Mouse (Mus musculus): ENCODE measurements around the gene Nnat. TPM values are rescaled to one million over a fixed set of nuclear protein-coding genes. Genes with fewer than 3 reads are reported as not detected.

Nnat gene
- polyA plus RNA-seq, 1 experiment from 2014 or later: 592 TPM

DNA sequence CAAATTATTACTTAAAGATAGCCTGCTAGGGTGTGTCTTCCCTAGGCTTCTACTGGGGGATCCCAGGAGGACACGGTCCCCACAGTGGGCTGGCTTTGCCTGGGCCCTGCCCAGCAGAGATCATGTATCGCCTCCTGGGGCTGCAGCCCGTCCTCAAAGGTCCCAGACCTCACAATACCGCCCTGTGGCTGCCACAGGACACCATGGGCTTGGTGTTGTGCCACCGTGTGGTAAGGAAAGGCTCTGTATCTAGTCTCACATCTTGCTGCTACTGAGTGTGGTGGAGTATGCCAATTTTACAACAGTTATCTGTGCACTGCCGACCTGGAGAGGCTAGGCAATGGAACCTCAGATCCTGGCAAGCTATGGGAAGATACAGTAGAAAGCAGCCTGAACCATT, 1.4 kb upstream of the Nnat start:
- peaks cover 27% of the 10 kb centered on the region for H3K9me3 ChIP-seq
- 56% methylated on average over 6 of the region's 6 CpGs for WGBS
- no peak for DNase-seq (ENCODE audit: low spot score)

DNA sequence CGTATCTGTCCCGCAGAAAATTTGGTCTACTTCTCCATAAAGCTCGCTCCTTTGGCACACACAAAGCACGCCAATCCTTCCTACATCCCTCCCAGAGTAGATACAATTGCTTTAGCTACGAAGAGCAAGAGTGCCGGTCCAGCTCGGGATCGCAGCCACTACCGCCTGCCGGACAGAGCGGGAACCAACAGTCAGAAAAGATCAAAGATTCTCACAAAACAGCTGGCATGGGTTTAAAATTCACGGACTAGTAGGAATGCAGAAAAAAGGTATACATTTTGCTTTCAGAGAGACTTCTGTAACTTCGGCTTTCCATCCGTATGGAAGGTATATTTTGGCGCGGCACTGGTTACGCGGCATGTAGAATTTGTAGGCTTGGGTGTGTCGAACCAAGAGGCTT, 438 bp upstream of the Nnat start:
- peaks cover 27% of the 10 kb centered on the region for H3K9me3 ChIP-seq
- H3K4me3 ChIP-seq: peak overlapping the region; percentile 58
- H3K27me3 ChIP-seq (ENCODE audit: insufficient read depth, poor library complexity, severe bottlenecking): no peaks in the 10 kb centered on the region
- WGBS: 48% methylated on average over 19 of the region's 19 CpGs
- peaks cover 42% of the 10 kb centered on the region for H3K4me1 ChIP-seq
- peak; percentile 76 for DNase-seq (ENCODE audit: low spot score)
- H3K36me3 ChIP-seq: peaks cover 79% of the 10 kb centered on the region
- H3K27ac ChIP-seq: 0 out of 2 replicates have a peak overlapping the region, but pooled peaks have one; percentile 69

More for the DNA sequence above, 1.4 kb upstream of the Nnat start:
- H3K27ac ChIP-seq: no peak overlapping the region
- no peak overlapping the region for H3K4me3 ChIP-seq
- H3K27me3 ChIP-seq (ENCODE audit: insufficient read depth, poor library complexity, severe bottlenecking): no peaks in the 10 kb centered on the region
- peaks cover 51% of the 10 kb centered on the region for H3K4me1 ChIP-seq
- H3K36me3 ChIP-seq: peaks cover 71% of the 10 kb centered on the region

DNA sequence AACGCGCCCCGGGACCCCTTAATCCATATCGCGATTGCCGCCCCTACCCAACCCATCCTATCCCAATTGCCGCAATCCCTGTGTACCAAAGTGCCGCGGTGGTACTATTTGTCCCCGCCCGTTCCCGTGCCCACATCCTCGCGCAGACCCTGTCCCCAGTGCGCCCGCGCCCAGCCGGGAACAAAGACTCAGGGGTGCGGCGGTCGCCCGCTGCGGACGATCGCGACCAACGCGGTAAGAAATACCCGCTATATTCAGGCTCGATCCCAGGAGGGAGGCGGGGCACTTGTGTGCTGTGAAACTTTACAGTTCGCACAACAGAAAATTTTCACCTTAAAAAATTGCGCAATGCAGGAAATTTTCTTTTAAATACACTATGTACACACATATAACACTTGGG, 424 bp downstream of the Nnat start:
- peaks cover 42% of the 10 kb centered on the region for H3K4me1 ChIP-seq
- H3K27me3 ChIP-seq (ENCODE audit: insufficient read depth, poor library complexity, severe bottlenecking): no peaks in the 10 kb centered on the region
- peaks cover 79% of the 10 kb centered on the region for H3K36me3 ChIP-seq
- WGBS: 50% methylated on average over 33 of the region's 33 CpGs
- H3K27ac ChIP-seq: peak overlapping the region; percentile 69
- H3K4me3 ChIP-seq: peak overlapping the region; percentile 58
- H3K9me3 ChIP-seq: peaks cover 27% of the 10 kb centered on the region
- DNase-seq (ENCODE audit: low spot score): no peak

DNA sequence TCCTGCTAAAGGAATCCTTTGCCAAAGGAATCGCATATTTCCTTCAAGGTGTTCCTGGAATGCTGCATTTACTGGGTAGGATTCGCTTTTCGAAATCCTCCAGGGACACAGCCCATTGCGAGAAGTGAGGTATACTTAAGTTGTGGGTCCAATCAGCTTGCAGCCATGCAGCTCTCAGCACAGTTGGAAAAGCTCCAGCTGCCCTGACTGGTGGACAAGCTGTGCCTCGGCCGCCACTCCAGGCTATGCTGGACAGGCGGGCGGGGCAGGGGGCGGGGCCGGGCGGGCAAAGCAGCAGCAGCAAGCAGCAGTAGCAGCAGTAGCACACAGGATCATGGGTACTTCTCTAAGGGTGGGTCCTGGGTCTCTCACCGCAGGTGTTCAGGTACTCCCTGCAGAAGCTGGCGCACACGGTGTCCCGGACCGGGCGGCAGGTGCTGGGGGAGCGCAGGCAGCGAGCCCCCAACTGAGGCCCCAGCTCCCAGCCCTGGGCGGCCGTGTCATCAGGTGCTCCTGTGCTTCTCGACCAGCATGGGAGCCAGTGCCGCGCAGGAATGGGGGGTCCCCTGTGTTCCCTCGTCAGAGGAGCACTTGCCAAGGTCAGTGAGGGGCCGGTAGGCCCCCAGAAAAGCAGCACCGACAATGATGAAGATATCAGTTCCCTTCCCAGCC, 1.4 kb downstream of the Nnat start:
- 52% methylated on average over 27 of the region's 27 CpGs for WGBS
- peak; percentile 95 for DNase-seq (ENCODE audit: low spot score)
- H3K9me3 ChIP-seq: peaks cover 27% of the 10 kb centered on the region
- no peaks in the 10 kb centered on the region for H3K27me3 ChIP-seq (ENCODE audit: insufficient read depth, poor library complexity, severe bottlenecking)
- H3K4me3 ChIP-seq: peak overlapping the region; percentile 58
- no peak overlapping the region; the same call in 1 of the 2 replicates for H3K27ac ChIP-seq
- H3K36me3 ChIP-seq: peaks cover 75% of the 10 kb centered on the region
- peaks cover 34% of the 10 kb centered on the region for H3K4me1 ChIP-seq

DNA sequence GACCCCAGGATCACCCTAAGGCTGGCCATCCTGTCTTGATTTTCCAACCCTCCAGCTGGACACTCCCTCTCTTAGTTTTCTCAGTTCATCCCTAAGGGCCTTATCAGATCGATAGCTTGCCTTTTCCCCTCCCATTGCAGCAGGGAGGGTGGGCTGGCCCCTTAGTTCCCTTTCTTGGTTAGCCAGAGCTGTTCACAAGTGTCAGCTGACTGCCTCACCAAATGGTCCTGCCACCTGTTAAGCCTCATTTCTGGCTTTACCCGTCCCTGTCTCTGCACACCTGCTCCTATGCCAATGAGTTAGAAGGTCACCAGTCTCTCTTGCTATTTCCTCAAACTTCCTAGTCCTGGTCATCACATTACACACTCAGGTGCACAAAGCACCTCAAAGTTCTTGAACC, 3.2 kb downstream of the Nnat start:
- no peak for DNase-seq (ENCODE audit: low spot score)
- Histone ChIP-seq H3K27me3 (ENCODE audit: insufficient read depth, poor library complexity, severe bottlenecking) (no peaks in the 10 kb centered on the region), H3K4me3 (no peak overlapping the region), H3K4me1 (peaks cover 32% of the 10 kb centered on the region), H3K27ac (no peak overlapping the region), H3K36me3 (peaks cover 58% of the 10 kb centered on the region), H3K9me3 (peaks cover 24% of the 10 kb centered on the region)
- 57% methylated on average over 2 of the region's 2 CpGs for WGBS

DNA sequence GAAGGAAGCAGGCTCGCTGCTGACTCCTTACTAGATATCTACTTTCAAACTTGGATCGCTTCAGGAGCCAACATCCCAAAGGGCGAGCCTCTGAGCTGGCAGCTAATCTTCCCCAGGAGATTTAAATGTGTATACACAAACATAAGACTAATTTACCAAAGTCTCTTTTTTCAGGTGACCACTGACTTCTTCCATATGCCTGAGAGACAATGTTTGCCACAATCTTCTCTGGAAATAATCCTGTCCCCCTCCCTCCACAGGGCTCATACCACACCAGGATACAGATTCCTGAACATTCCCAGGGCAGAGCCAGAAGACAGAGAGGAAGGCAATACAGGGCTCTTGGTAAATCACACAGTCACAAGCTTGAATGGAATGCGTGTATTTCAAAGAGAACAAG, 4.8 kb downstream of the Nnat start:
- peak overlapping the region; percentile 99 for H3K4me3 ChIP-seq
- no peak overlapping the region for H3K27ac ChIP-seq
- peaks cover 16% of the 10 kb centered on the region for H3K9me3 ChIP-seq
- no peak for DNase-seq (ENCODE audit: low spot score)
- peaks cover 32% of the 10 kb centered on the region for H3K4me1 ChIP-seq
- H3K36me3 ChIP-seq: peaks cover 42% of the 10 kb centered on the region
- WGBS: 85% methylated on average over 4 of the region's 4 CpGs
- no peaks in the 10 kb centered on the region for H3K27me3 ChIP-seq (ENCODE audit: insufficient read depth, poor library complexity, severe bottlenecking)

DNA sequence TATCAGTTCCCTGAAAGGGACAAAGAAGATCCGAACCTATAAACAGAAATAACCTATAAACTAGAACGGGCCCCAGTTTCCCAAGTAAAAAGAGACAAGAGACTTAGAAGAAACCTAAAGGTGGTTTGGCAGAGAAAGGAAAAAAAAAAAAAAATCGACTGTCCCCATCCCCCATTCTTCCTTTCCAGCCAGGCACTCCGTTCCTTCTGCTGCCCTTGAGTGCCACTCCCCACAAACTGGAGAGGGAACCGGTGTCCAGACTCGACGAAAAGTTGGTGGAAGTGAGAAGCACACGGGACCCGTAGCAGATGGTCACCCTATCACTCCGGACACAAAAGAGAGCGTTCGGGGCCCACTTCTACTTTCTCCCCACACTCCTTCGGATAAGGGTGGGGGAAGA, 5.6 kb downstream of the Nnat start:
- peaks cover 9% of the 10 kb centered on the region for H3K9me3 ChIP-seq
- no peak for DNase-seq (ENCODE audit: low spot score)
- H3K27ac ChIP-seq: peak overlapping the region; percentile 99
- peaks cover 35% of the 10 kb centered on the region for H3K36me3 ChIP-seq
- peak overlapping the region; percentile 99 for H3K4me3 ChIP-seq
- peaks cover 32% of the 10 kb centered on the region for H3K4me1 ChIP-seq
- WGBS: 7% methylated on average over 13 of the region's 13 CpGs
- no peaks in the 10 kb centered on the region for H3K27me3 ChIP-seq (ENCODE audit: insufficient read depth, poor library complexity, severe bottlenecking)

DNA sequence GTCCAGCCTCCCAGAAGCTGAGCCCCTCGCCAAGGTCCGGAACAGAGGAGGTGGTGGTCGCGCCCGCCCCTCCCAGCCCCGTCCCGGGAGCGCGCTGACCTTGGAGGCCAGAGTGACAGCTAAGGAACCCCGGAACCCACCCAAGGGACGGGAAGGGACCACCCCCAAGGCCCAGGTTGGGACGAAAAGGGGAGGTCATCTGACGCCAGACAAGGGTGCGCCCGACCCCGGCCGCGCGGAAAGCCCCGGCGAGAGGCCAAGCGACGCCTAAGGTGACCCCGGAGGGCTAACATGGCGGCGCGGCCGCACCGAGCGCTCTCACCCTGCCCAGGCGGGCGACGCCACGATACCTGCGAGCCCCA, 6.0 kb downstream of the Nnat start:
- WGBS: 0% methylated on average over 32 of the region's 35 CpGs
- Histone ChIP-seq H3K4me1 (peaks cover 32% of the 10 kb centered on the region), H3K27me3 (ENCODE audit: insufficient read depth, poor library complexity, severe bottlenecking) (no peaks in the 10 kb centered on the region), H3K27ac (peak overlapping the region; percentile 99), H3K36me3 (peaks cover 35% of the 10 kb centered on the region), H3K9me3 (peaks cover 8% of the 10 kb centered on the region), H3K4me3 (peak overlapping the region; percentile 99)
- DNase-seq (ENCODE audit: low spot score): no peak

DNA sequence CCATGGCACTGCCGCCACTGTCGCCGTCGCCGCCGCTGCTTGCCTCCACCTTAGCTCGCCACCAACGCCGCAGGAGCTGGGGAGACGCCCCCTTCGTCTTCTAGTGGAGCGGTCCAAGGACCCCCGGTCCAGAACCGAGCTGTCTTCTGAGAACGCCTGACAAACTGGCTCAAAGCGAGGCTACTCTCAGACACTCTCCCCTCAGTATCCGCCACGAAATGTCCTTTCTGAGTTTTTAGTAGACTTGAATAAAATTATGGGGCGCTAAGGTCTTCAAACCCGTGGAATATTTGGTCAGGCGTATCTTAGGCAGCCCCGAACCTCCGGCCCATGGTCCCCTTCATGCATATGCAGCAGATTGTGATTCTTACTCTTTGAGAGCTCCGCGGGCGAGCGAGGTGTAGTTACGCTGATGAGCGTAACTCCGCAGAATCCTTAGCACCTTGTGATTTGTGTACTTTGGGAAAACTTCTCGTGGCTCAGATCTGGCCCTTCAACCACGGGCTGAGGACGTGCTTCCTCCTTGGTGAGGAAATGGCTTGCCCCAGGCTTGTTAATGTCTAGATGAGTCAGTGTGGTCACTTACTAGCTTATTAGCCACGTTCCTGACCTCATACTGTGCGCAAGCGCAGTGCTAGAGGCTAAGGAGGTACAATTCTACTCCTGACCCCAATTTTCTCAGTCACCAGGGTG, 6.5 kb downstream of the Nnat start:
- Histone ChIP-seq H3K9me3 (peaks cover 5% of the 10 kb centered on the region), H3K4me3 (peak overlapping the region; percentile 99), H3K36me3 (peaks cover 29% of the 10 kb centered on the region), H3K27ac (peak overlapping the region; percentile 99), H3K27me3 (ENCODE audit: insufficient read depth, poor library complexity, severe bottlenecking) (no peaks in the 10 kb centered on the region), H3K4me1 (peaks cover 33% of the 10 kb centered on the region)
- DNase-seq (ENCODE audit: low spot score): peak; percentile 93
- whole genome bisulfite sequencing: under 1% methylated on average over 36 of the region's 36 CpGs

DNA sequence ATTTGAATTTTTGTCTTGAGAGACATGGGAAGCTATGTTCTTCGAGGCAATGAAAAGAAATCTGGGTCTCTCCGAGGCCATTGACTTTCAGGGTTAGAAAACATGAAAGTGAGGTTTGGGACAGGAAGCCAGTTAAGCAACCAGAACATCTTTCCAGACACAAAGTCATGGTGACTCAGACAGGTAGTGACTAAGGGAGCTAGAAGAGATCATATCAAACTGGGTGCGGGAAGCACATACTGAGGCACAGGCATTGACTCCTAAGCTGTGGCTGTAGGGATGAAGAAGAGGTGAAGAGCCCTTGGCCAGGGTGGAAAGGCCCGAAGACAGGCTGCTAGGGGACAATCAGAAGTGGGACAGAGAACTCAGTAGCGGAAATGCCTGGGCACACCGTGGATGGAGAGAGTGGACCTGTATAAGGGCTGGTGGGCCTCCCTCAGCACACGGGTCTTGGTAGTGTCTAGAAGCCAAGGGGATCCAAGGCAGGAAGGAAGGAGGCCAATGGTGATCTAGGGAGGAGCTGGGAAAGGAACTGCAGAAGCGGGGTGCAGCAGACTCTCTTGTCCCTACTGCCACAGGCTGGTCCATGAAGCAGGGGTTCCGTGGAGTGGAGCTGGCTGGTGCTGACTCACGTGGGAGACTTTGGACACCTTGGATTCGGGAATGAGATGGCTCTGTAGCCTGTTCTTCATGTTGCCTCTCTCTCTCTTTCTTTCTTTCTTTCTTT, 7.5 kb downstream of the Nnat start:
- H3K4me3 ChIP-seq: peak overlapping the region; percentile 99
- H3K9me3 ChIP-seq: no peaks in the 10 kb centered on the region
- DNase-seq (ENCODE audit: low spot score): peak; percentile 75
- no peaks in the 10 kb centered on the region for H3K27me3 ChIP-seq (ENCODE audit: insufficient read depth, poor library complexity, severe bottlenecking)
- 79% methylated on average over 11 of the region's 11 CpGs for WGBS
- peaks cover 24% of the 10 kb centered on the region for H3K4me1 ChIP-seq
- peaks cover 20% of the 10 kb centered on the region for H3K36me3 ChIP-seq
- peak overlapping the region; percentile 99 for H3K27ac ChIP-seq

DNA sequence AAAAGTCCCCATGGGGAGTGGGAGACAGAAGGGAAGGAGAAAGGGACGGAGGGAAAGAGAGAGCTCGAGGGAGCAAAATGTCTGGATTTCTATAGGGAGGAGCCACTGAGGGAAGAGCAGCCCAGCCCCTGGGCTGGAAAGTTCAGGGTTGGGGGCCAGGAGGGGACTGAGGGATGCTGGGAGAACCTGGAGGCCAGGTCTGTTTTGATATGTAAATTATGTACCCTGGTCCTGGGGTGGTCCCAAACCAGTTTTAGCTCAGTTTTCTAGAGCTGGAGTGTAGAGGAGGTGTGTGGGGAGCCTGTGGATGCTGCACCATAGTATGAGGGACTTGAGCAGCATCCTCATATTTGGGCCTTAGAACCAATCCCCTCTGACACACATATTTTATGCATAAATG, 9.0 kb downstream of the Nnat start:
- Histone ChIP-seq H3K27ac (no peak overlapping the region), H3K4me1 (peaks cover 20% of the 10 kb centered on the region), H3K27me3 (ENCODE audit: insufficient read depth, poor library complexity, severe bottlenecking) (no peaks in the 10 kb centered on the region), H3K4me3 (no peak overlapping the region), H3K9me3 (no peaks in the 10 kb centered on the region), H3K36me3 (peaks cover 5% of the 10 kb centered on the region; the same call in 1 of the 2 replicates)
- 33% methylated on average over 2 of the region's 2 CpGs for WGBS
- no peak for DNase-seq (ENCODE audit: low spot score)

DNA sequence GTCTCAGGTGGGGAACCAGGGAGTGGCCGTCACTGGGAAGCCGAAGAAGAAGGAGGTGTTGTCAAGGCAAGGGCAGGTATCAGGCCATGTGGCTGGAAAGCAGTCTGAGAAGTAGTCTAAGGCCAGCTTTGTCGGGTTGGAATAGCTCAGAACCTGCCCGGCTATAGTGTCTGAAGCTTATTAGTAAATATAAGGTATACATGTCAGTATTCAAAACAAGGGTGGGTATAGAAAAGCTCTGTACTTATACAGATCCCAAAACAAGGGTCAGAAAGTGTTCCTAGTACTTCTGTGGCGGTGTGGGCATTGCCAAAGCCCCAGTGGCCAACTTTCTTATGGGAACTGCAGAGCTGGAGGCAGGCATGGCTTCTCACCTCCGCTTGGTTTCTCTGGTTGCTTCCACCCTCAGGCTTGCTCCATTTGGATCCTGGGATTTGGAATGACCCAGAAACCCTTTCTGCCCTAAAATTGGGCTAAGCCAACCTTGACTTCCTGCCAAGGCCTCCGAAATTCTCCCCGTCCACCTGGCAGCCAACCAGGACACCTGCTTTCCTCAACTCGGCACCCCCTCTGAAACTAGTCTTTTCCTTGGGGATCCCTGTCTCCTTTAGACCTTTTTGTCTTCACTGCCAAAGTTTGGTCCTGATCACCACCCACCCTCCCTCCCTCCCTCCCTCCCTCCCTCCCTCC, 10.1 kb downstream of the Nnat start:
- H3K4me3 ChIP-seq: no peak overlapping the region
- no peaks in the 10 kb centered on the region for H3K36me3 ChIP-seq
- WGBS: 70% methylated on average over 9 of the region's 9 CpGs

More for the DNA sequence above, 10.1 kb downstream of the Nnat start:
- Histone ChIP-seq H3K27ac (no peak overlapping the region), H3K9me3 (no peaks in the 10 kb centered on the region), H3K4me1 (peaks cover 16% of the 10 kb centered on the region), H3K27me3 (ENCODE audit: insufficient read depth, poor library complexity, severe bottlenecking) (no peaks in the 10 kb centered on the region)
- DNase-seq (ENCODE audit: low spot score): no peak

Data from heart, embryonic 10.5 days (tissue).